Mouse (Mus musculus) cortical plate, adult 2 months (tissue): Measurements from ENCODE around the gene 1810024B03Rik.

Source experiments
- CTCF ChIP-seq: fragments of 200-500 bp; IDR thresholded peaks from 2 replicates; pipeline ENCODE4 v1.5.1; 2011; ENCODE audit warnings: mild to moderate bottlenecking, control low read depth, low read length; ENCODE audit not compliant: insufficient read depth; ENCODE audit errors: extremely low read depth
- POLR2A ChIP-seq: fragments of 200-500 bp; IDR thresholded peaks from 2 replicates; pipeline ENCODE4 v1.6.1; 2011; ENCODE audit warnings: mild to moderate bottlenecking, low read length, control low read depth; ENCODE audit not compliant: insufficient read depth; ENCODE audit errors: extremely low read depth

- no peak for TF ChIP-seq CTCF
- TF ChIP-seq POLR2A, result no peak
Measured at GRCm38 (mm10) chr2:127210701-127211100, 2.6 kb upstream of the 1810024B03Rik start.
